Mouse (Mus musculus): ENCODE results near the gene AU040320.

GRCm38 (mm10) chr4:126839873-126840272 is 86.5 kb downstream of the AU040320 start:
- peak; percentile 87 for TF ChIP-seq CTCF (IDR thresholded peaks at IDR 0.05; ENCODE audit: borderline replicate concordance, insufficient read depth, low read length)
- TF ChIP-seq POLR2A (IDR thresholded peaks at IDR 0.05; ENCODE audit: low read depth, low read length): no peak
